Mouse (Mus musculus): Measurements from ENCODE around the gene Plcd3. TPM values are rescaled to one million over a fixed set of nuclear protein-coding genes. Genes with fewer than 3 reads are reported as not detected.

Gene Plcd3
- polyA plus RNA-seq, 1 experiment from 2014 or later, result 2.3 TPM

GRCm38 (mm10) chr11:103104469-103104868 lies 3.0 kb upstream of the Plcd3 start:
- ATAC-seq (replicated peaks), result no peak
- Histone ChIP-seq H3K27ac (replicated peaks) (no peak overlapping the region), H3K4me2 (replicated peaks) (no peak overlapping the region), H3K4me1 (peaks cover 22% of the 10 kb centered on the region), H3K36me3 (no peaks in the 10 kb centered on the region), H3K9ac (replicated peaks) (no peak overlapping the region), H3K4me3 (no peak overlapping the region), H3K9me3 (no peaks in the 10 kb centered on the region), H3K27me3 (peaks cover 18% of the 10 kb centered on the region; the same call in 1 of the 2 replicates)
- 84% methylated on average over 7 of the region's 7 CpGs for WGBS

GRCm38 (mm10) chr11:103103621-103104020 lies 2.2 kb upstream of the Plcd3 start:
- H3K36me3 ChIP-seq, result no peaks in the 10 kb centered on the region
- peaks cover 21% of the 10 kb centered on the region; the same call in 1 of the 2 replicates for H3K27me3 ChIP-seq
- H3K9ac ChIP-seq (replicated peaks), result 0 out of 2 replicates have a peak overlapping the region, but pooled peaks have one; percentile 22
- ATAC-seq (replicated peaks), result no peak
- H3K4me3 ChIP-seq, result peak overlapping the region; percentile 48
- peaks cover 22% of the 10 kb centered on the region for H3K4me1 ChIP-seq
- H3K4me2 ChIP-seq (replicated peaks), result peak overlapping the region; percentile 83
- H3K27ac ChIP-seq (replicated peaks), result no peak overlapping the region
- no peaks in the 10 kb centered on the region for H3K9me3 ChIP-seq
- 67% methylated on average over 8 of the region's 8 CpGs for WGBS

- Histone ChIP-seq H3K27ac (replicated peaks) (no peak overlapping the region), H3K4me3 (peak overlapping the region; percentile 48), H3K27me3 (peaks cover 21% of the 10 kb centered on the region; the same call in 1 of the 2 replicates), H3K9ac (replicated peaks) (peak overlapping the region; percentile 44), H3K4me1 (peaks cover 22% of the 10 kb centered on the region), H3K4me2 (replicated peaks) (peak overlapping the region; percentile 83), H3K9me3 (no peaks in the 10 kb centered on the region), H3K36me3 (no peaks in the 10 kb centered on the region)
- peak; percentile 92 for ATAC-seq (replicated peaks)
- WGBS, result 1% methylated on average over 35 of the region's 35 CpGs
Measured at GRCm38 (mm10) chr11:103102725-103103349, 1.4 kb upstream of the Plcd3 start.

GRCm38 (mm10) chr11:103101866-103102501 lies 526 bp upstream of the Plcd3 start:
- ATAC-seq (replicated peaks), result peak; percentile 42
- H3K9me3 ChIP-seq, result no peaks in the 10 kb centered on the region
- H3K36me3 ChIP-seq, result no peaks in the 10 kb centered on the region
- peak overlapping the region; percentile 83 for H3K4me2 ChIP-seq (replicated peaks)
- no peak overlapping the region for H3K27ac ChIP-seq (replicated peaks)
- peaks cover 21% of the 10 kb centered on the region; the same call in 1 of the 2 replicates for H3K27me3 ChIP-seq
- H3K4me3 ChIP-seq, result peak overlapping the region; percentile 48
- peak overlapping the region; percentile 44 for H3K9ac ChIP-seq (replicated peaks)
- peaks cover 22% of the 10 kb centered on the region for H3K4me1 ChIP-seq
- 3% methylated on average over 30 of the region's 30 CpGs for WGBS

- 83% methylated on average over 8 of the region's 8 CpGs for WGBS
- H3K27ac ChIP-seq (replicated peaks), result no peak overlapping the region
- no peak overlapping the region for H3K9ac ChIP-seq (replicated peaks)
- no peak for ATAC-seq (replicated peaks)
- H3K4me3 ChIP-seq, result no peak overlapping the region
- H3K9me3 ChIP-seq, result no peaks in the 10 kb centered on the region
- H3K4me2 ChIP-seq (replicated peaks), result no peak overlapping the region
- peaks cover 21% of the 10 kb centered on the region; the same call in 1 of the 2 replicates for H3K27me3 ChIP-seq
- H3K36me3 ChIP-seq, result no peaks in the 10 kb centered on the region
- H3K4me1 ChIP-seq, result peaks cover 22% of the 10 kb centered on the region
Measured at GRCm38 (mm10) chr11:103100361-103100760, 1.1 kb downstream of the Plcd3 start.

GRCm38 (mm10) chr11:103099352-103099940 lies 2.0 kb downstream of the Plcd3 start:
- Histone ChIP-seq H3K27me3 (peaks cover 21% of the 10 kb centered on the region; the same call in 1 of the 2 replicates), H3K9ac (replicated peaks) (no peak overlapping the region), H3K4me3 (no peak overlapping the region), H3K27ac (replicated peaks) (no peak overlapping the region), H3K4me1 (peaks cover 22% of the 10 kb centered on the region), H3K9me3 (no peaks in the 10 kb centered on the region), H3K36me3 (no peaks in the 10 kb centered on the region), H3K4me2 (replicated peaks) (no peak overlapping the region)
- 61% methylated on average over 12 of the region's 12 CpGs for WGBS
- no peak for ATAC-seq (replicated peaks)

- Histone ChIP-seq H3K27ac (replicated peaks) (no peak overlapping the region), H3K4me2 (replicated peaks) (no peak overlapping the region), H3K4me1 (peaks cover 22% of the 10 kb centered on the region), H3K9me3 (no peaks in the 10 kb centered on the region), H3K4me3 (no peak overlapping the region), H3K27me3 (peaks cover 21% of the 10 kb centered on the region; the same call in 1 of the 2 replicates), H3K36me3 (no peaks in the 10 kb centered on the region), H3K9ac (replicated peaks) (no peak overlapping the region)
- WGBS, result 63% methylated on average over 11 of the region's 11 CpGs
- no peak for ATAC-seq (replicated peaks)
Measured at GRCm38 (mm10) chr11:103098531-103099190, 2.8 kb downstream of the Plcd3 start.

GRCm38 (mm10) chr11:103096979-103097894 lies 4.2 kb downstream of the Plcd3 start:
- ATAC-seq (replicated peaks), result no peak

GRCm38 (mm10) chr11:103095801-103096200 lies 5.7 kb downstream of the Plcd3 start:
- Histone ChIP-seq H3K4me1 (no peaks in the 10 kb centered on the region; the same call in 1 of the 2 replicates), H3K9me3 (no peaks in the 10 kb centered on the region), H3K36me3 (no peaks in the 10 kb centered on the region), H3K27me3 (peaks cover 14% of the 10 kb centered on the region; the same call in 1 of the 2 replicates), H3K9ac (replicated peaks) (no peak overlapping the region), H3K27ac (replicated peaks) (no peak overlapping the region), H3K4me3 (no peak overlapping the region), H3K4me2 (replicated peaks) (no peak overlapping the region)
- no peak for ATAC-seq (replicated peaks)
- 91% methylated on average over 6 of the region's 6 CpGs for WGBS

More at GRCm38 (mm10) chr11:103096979-103097894, 4.2 kb downstream of the Plcd3 start:
- WGBS, result 27% methylated on average over 22 of the region's 22 CpGs
- Histone ChIP-seq H3K27ac (replicated peaks) (no peak overlapping the region), H3K4me3 (no peak overlapping the region), H3K4me2 (replicated peaks) (no peak overlapping the region), H3K4me1 (peaks cover 14% of the 10 kb centered on the region), H3K9ac (replicated peaks) (no peak overlapping the region), H3K27me3 (peaks cover 21% of the 10 kb centered on the region; the same call in 1 of the 2 replicates), H3K36me3 (no peaks in the 10 kb centered on the region), H3K9me3 (no peaks in the 10 kb centered on the region)

- Histone ChIP-seq H3K9me3 (no peaks in the 10 kb centered on the region), H3K9ac (replicated peaks) (no peak overlapping the region), H3K27me3 (peaks cover 9% of the 10 kb centered on the region; the same call in 1 of the 2 replicates), H3K27ac (replicated peaks) (no peak overlapping the region), H3K36me3 (no peaks in the 10 kb centered on the region), H3K4me1 (no peaks in the 10 kb centered on the region; the same call in 1 of the 2 replicates), H3K4me2 (replicated peaks) (no peak overlapping the region), H3K4me3 (no peak overlapping the region)
- ATAC-seq (replicated peaks), result no peak
- 51% methylated on average over 9 of the region's 9 CpGs for WGBS
Measured at GRCm38 (mm10) chr11:103095107-103095670, 6.3 kb downstream of the Plcd3 start.

All from forebrain, embryonic 15.5 days (tissue).